Mouse (Mus musculus): ENCODE measurements at regions not wholly inside any gene's neighbourhood (a gene's known extent, or its start where the extent isn't known, plus 50 kb on each side); places are given as distances from the start of the nearest gene placed in this dataset.

DNA sequence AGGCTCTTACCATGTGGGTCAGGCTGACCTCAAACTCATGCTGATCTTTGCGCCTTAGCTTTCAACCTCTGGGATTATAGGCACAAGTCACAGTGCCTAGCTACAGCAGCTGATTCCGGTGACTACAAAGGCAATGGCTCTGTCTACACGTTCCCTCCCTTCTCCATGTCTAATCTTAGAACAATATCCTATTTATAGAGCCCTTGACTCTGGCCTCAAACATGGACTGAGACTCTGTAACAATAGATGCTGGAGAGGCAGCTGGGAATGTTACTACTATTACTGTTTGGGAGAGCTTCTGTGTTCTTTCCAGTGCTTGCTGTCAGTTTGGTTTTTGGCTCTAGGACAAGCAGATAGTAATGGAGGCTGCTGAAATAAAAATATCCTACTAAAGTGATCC is 198.7 kb downstream of the Arrdc4 start:
- TF ChIP-seq CEBPB (IDR thresholded peaks at IDR 0.05; ENCODE audit: insufficient read depth, poor library complexity, severe bottlenecking): no peak
- TF ChIP-seq POLR2A (IDR thresholded peaks at IDR 0.05; ENCODE audit: insufficient read length, low read depth): no peak
- no peak for TF ChIP-seq MAX (IDR thresholded peaks at IDR 0.05; ENCODE audit: low read depth)
- TF ChIP-seq USF1 (IDR thresholded peaks at IDR 0.05; ENCODE audit: low read depth): no peak
- no peak for TF ChIP-seq TCF12 (IDR thresholded peaks at IDR 0.05; ENCODE audit: insufficient read depth, poor library complexity, severe bottlenecking)
- TF ChIP-seq E2F4 (IDR thresholded peaks at IDR 0.05; ENCODE audit: insufficient read depth): no peak
- no peak for TF ChIP-seq MYOD1 (IDR thresholded peaks at IDR 0.05; ENCODE audit: control insufficient read depth in 1 of 3, insufficient read length in 2 of 3, low read depth in 2 of 3)
- TF ChIP-seq TCF3 (IDR thresholded peaks at IDR 0.05; ENCODE audit: insufficient read length, low read depth): no peak
- TF ChIP-seq POLR2AphosphoS2 (IDR thresholded peaks at IDR 0.05; ENCODE audit: insufficient read length, low read depth): no peak

All from myocyte (in vitro differentiated cells).